Mouse (Mus musculus) forebrain, embryonic 14.5 days (tissue): ENCODE data around the gene Rpl10. TPM values are rescaled to one million over a fixed set of nuclear protein-coding genes. Genes with fewer than 3 reads are reported as not detected.

Experiments
- ATAC-seq: fragments of 200-750 bp; cut with Nextera tagmentation; 2 replicates; pipeline ENCODE4 v1.8.0; 2017; ENCODE audit warnings: mild to moderate bottlenecking, moderate library complexity
- DNase-seq: peaks from one replicate; pipeline ENCODE4 v3.0.0-alpha.2; 2015; ENCODE audit warnings: low spot score
- H3K27ac ChIP-seq: fragments of 300-500 bp; sonication (generic); 2 replicates; pipeline ENCODE4 v1.5.1; 2014; ENCODE audit warnings: low read depth, mild to moderate bottlenecking, control low read depth, low read length, moderate library complexity
- H3K27me3 ChIP-seq: fragments of 300-500 bp; sonication (generic); replicated peaks from 2 replicates; pipeline ENCODE4 v1.6.1; 2014; ENCODE audit warnings: low read length, control low read depth, mixed read lengths; ENCODE audit not compliant: control insufficient read depth, insufficient read depth
- H3K36me3 ChIP-seq: fragments of 300-500 bp; sonication (generic); 2 replicates; pipeline ENCODE4 v1.6.1; 2014; ENCODE audit warnings: low read length, control low read depth; ENCODE audit not compliant: control insufficient read depth, insufficient read depth
- H3K4me1 ChIP-seq: fragments of 300-500 bp; sonication (generic); 2 replicates; pipeline ENCODE4 v1.6.1; 2014; ENCODE audit warnings: antibody characterized with exemption, low read length, control low read depth; ENCODE audit not compliant: control insufficient read depth, insufficient read depth
- H3K4me2 ChIP-seq: fragments of 300-500 bp; sonication (generic); 2 replicates; pipeline ENCODE4 v1.6.1; 2014; ENCODE audit warnings: mild to moderate bottlenecking, control low read depth, low read length
- H3K4me3 ChIP-seq: fragments of 300-500 bp; sonication (generic); 2 replicates; pipeline ENCODE4 v1.5.1; 2014; ENCODE audit warnings: low read depth, low read length, control low read depth
- H3K9ac ChIP-seq: fragments of 300-500 bp; sonication (generic); 2 replicates; pipeline ENCODE4 v1.6.1; 2014; ENCODE audit warnings: mild to moderate bottlenecking, low read length, control low read depth, moderate library complexity
- H3K9me3 ChIP-seq: fragments of 300-500 bp; sonication (generic); replicated peaks from 2 replicates; pipeline ENCODE4 v1.6.1; 2016; ENCODE audit warnings: low read length, control low read depth, mixed read lengths; ENCODE audit not compliant: control insufficient read depth
- WGBS: fragments of 180-500 bp; shearing (Covaris S2); extraction: QIAGEN DNeasy Blood & Tissue Kit; methylation state at CpG from one replicate; pipeline ENCODE4 v1.1.7; 2014; 5-methylcytosine and 5-hydroxymethylcytosine counted together
- polyA plus RNA-seq: library from polyadenylated mRNA; unstranded; fragments of >200 nt; fragmentation: Nextera tagmentation; extraction: Ambion mirVana; gene quantifications from 2 replicates; pipeline ENCODE4 v1.2.1, GENCODE M21; 2014

Gene Rpl10
- polyA plus RNA-seq, result 528 and 677 TPM in 2 replicates

DNA sequence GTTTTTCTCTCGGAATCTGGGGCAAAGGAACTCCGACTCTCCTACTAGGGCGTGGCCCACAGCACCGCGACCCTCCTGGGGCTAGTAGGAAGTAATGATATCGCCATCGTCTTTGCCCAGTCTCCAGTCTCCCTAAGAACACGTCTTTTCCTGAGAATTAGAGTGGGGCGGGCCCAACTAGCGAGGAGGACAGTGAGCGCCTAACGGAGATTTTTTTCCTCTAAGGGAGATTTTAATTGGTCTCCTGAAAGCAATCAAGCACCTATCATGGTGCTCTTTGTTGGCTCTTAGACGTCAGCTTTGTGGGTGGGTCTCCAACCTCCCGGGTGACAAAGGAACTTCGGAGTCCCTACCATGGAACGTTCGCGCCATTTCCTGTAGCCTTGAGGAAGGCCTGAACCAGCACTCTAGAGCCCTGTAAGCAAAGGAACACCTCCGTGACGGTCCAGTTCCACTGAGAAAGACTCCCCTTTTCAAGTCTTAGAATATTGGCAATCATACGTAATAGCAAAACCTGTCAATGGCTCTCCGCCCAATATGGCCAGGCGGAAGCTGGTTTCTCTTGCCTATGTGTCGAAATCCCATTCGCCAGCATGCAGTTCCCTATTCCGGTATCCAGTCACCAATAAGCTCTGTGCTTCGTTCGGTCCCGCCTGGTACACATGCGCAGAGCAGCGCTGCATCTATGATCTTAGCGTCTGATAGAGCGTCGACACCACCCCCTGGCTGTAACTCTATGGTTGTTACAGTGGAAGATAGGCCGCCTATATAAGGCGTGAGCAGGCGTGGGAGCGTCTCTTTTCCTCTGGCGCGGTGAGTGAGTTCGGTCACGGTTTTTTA, at the start of gene Rpl10:
Gene Rpl10 (plus strand): TSS at position 751 of the 840 bp plus-strand sequence.
- Histone ChIP-seq H3K27me3 (no peaks in the 10 kb centered on the region), H3K9me3 (no peaks in the 10 kb centered on the region), H3K9ac (peak within 1 kb of the TSS; percentile 74), H3K4me2 (peak within 1 kb of the TSS; percentile 63), H3K27ac (peak within 1 kb of the TSS; percentile 94), H3K4me3 (peak within 1 kb of the TSS; percentile 50), H3K36me3 (peaks cover 8% of the 10 kb centered on the region; the same call in 1 of the 2 replicates), H3K4me1 (no peaks in the 10 kb centered on the region)
- WGBS, result 33% methylated on average over 42 of the region's 42 CpGs
- peak; percentile 96 for ATAC-seq
- DNase-seq, result peak; percentile 98

GRCm38 (mm10) chrX:74230038-74230437, 40.6 kb upstream of the Rpl10 start:
- Histone ChIP-seq H3K4me3 (no peak overlapping the region), H3K27ac (no peak overlapping the region), H3K9ac (no peak overlapping the region), H3K36me3 (peaks cover 100% of the 10 kb centered on the region), H3K9me3 (no peaks in the 10 kb centered on the region), H3K4me2 (no peak overlapping the region), H3K4me1 (no peaks in the 10 kb centered on the region), H3K27me3 (no peaks in the 10 kb centered on the region)
- ATAC-seq (no peak), DNase-seq (no peak)
- 52% methylated on average over 1 of the region's 1 CpGs for WGBS

DNA sequence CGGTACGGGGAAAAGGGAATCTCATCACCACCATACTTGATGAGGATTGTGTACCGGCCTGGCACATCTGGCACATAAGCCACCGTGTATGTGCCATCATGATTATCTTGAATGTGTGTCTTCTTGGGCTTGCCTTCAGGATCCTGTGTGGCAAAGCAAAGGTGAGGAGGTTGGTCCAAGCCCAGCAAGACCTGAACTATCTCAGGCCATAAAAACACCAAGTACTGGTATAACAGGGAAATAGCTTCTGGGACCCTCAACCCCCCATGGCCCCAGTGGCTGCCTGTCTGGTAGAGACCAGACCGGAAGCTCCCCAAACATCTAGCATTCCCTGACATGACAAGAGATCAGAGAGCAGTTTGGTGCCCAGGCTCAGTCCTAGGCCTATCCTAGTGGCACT, 37.4 kb upstream of the Rpl10 start:
- Histone ChIP-seq H3K4me2 (no peak overlapping the region), H3K9ac (no peak overlapping the region), H3K4me3 (no peak overlapping the region), H3K4me1 (no peaks in the 10 kb centered on the region), H3K36me3 (peaks cover 95% of the 10 kb centered on the region), H3K27me3 (no peaks in the 10 kb centered on the region), H3K9me3 (no peaks in the 10 kb centered on the region), H3K27ac (no peak overlapping the region)
- 96% methylated on average over 5 of the region's 5 CpGs for WGBS
- ATAC-seq (no peak), DNase-seq (no peak)

GRCm38 (mm10) chrX:74240332-74240731, 30.3 kb upstream of the Rpl10 start:
- H3K4me3 ChIP-seq, result no peak overlapping the region
- no peaks in the 10 kb centered on the region for H3K9me3 ChIP-seq
- 96% methylated on average over 4 of the region's 4 CpGs for WGBS
- DNase-seq (no peak), ATAC-seq (no peak)
- no peak overlapping the region for H3K9ac ChIP-seq
- H3K27me3 ChIP-seq, result no peaks in the 10 kb centered on the region
- no peaks in the 10 kb centered on the region for H3K4me1 ChIP-seq
- peaks cover 73% of the 10 kb centered on the region for H3K36me3 ChIP-seq
- H3K27ac ChIP-seq, result no peak overlapping the region
- no peak overlapping the region for H3K4me2 ChIP-seq

DNA sequence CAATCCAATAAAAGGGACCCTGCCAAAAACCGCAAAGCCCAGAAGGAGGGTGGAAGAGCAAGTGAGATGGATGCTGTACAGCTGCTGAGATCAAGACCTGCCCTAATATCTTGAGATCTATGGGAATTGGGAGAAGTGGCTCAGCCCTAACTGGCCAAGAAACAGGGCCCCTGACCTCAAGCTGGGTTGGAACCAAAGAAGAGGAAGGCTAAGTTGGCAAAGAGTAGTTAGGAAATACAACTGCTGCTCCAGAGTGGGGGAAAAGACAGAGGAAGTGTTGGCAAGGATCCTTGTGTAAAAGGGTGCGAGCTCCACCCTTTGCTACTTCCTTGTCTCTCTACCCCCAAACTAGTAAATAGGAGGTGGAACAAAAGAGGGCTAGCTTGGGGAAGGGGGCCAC, 27.2 kb upstream of the Rpl10 start:
- ATAC-seq, result no peak
- DNase-seq, result no peak
- Histone ChIP-seq H3K4me2 (peak overlapping the region; percentile 68), H3K27me3 (no peaks in the 10 kb centered on the region), H3K4me1 (no peaks in the 10 kb centered on the region), H3K9ac (no peak overlapping the region), H3K27ac (no peak overlapping the region), H3K36me3 (peaks cover 47% of the 10 kb centered on the region), H3K9me3 (no peaks in the 10 kb centered on the region), H3K4me3 (peak overlapping the region; percentile 51)
- WGBS, result 83% methylated on average over 2 of the region's 2 CpGs

DNA sequence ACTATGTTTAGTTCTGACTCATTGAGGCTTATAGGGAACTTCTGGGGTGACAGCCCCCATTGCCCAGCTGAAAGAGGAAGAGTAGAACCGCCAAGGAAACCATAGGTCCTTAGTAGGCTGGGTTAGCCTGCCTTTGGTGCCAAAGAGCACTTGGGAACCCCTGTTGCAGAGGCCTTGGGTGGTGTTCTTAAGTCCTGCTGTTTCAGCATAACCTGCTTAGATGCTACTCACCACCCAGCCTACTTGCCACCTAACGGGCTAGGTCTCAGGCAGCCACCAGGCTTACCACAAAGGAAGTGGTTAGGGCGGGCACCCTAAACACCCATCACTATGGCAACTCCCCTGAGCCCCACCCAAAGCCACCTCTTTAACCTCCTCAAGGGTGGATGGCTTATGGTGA, 26.8 kb upstream of the Rpl10 start:
- no peaks in the 10 kb centered on the region for H3K27me3 ChIP-seq
- peak overlapping the region; percentile 51 for H3K4me3 ChIP-seq
- no peak overlapping the region for H3K27ac ChIP-seq
- H3K4me2 ChIP-seq, result peak overlapping the region; percentile 68
- 57% methylated on average over 3 of the region's 3 CpGs for WGBS
- no peaks in the 10 kb centered on the region for H3K4me1 ChIP-seq
- ATAC-seq (no peak), DNase-seq (no peak)
- peaks cover 43% of the 10 kb centered on the region for H3K36me3 ChIP-seq
- peak overlapping the region; percentile 76; the same call in 1 of the 2 replicates for H3K9ac ChIP-seq
- no peaks in the 10 kb centered on the region for H3K9me3 ChIP-seq

DNA sequence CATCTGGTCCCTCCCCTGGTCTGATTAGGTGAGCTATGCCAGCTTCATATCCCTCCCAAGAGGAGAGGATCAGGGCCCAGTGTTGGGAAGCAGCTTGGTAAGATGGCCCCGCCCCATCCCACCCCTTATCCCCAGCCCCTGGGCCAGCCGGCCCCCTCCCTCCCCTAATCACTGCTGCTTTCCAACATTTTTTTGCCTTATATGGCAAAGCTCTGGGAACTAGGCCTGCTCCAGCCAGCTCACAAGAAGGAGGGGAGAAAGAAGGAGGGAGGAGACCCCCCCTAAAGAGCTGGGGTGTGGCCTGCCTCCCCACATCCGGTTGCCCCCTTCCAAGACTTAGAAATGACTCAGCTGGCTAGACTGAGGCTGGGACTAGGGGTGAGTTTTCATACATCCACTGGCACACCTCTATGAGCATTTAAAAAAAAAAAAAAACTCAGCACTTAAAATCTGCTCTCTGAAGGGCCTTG, 26.0 kb upstream of the Rpl10 start:
- H3K27ac ChIP-seq, result peak overlapping the region; percentile 87; the same call in 1 of the 2 replicates
- no peaks in the 10 kb centered on the region for H3K9me3 ChIP-seq
- peaks cover 35% of the 10 kb centered on the region for H3K36me3 ChIP-seq
- H3K9ac ChIP-seq, result peak overlapping the region; percentile 76
- ATAC-seq, result peak; percentile 40
- H3K4me1 ChIP-seq, result no peaks in the 10 kb centered on the region
- peak overlapping the region; percentile 68 for H3K4me2 ChIP-seq
- no peaks in the 10 kb centered on the region for H3K27me3 ChIP-seq
- 41% methylated on average over 3 of the region's 3 CpGs for WGBS
- DNase-seq, result peak; percentile 83
- peak overlapping the region; percentile 51 for H3K4me3 ChIP-seq

DNA sequence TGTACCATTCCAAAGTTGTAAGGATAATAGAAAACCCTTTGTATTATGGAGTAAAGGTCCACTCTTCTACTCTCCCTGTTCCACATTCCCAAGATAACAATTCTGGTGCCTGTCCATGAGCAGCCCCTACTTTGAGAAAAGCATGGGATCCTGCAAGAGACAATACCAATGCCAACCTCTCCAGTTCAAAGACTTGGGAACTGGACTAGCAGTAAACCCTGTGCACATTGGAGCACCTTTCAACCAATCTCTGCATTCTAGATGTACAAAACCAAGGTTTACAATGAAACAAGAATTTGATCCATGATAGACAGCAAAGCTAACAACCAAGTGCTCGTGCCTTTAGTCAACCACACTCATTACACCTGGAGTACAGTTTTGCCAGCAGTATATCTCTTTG, 25.5 kb upstream of the Rpl10 start:
- no peaks in the 10 kb centered on the region for H3K9me3 ChIP-seq
- H3K27me3 ChIP-seq, result no peaks in the 10 kb centered on the region
- peak overlapping the region; percentile 87 for H3K27ac ChIP-seq
- ATAC-seq (no peak), DNase-seq (no peak)
- H3K4me2 ChIP-seq, result peak overlapping the region; percentile 68
- no peaks in the 10 kb centered on the region for H3K4me1 ChIP-seq
- H3K9ac ChIP-seq, result peak overlapping the region; percentile 76
- 46% methylated on average over 1 of the region's 1 CpGs for WGBS
- peak overlapping the region; percentile 51 for H3K4me3 ChIP-seq
- H3K36me3 ChIP-seq, result peaks cover 30% of the 10 kb centered on the region

DNA sequence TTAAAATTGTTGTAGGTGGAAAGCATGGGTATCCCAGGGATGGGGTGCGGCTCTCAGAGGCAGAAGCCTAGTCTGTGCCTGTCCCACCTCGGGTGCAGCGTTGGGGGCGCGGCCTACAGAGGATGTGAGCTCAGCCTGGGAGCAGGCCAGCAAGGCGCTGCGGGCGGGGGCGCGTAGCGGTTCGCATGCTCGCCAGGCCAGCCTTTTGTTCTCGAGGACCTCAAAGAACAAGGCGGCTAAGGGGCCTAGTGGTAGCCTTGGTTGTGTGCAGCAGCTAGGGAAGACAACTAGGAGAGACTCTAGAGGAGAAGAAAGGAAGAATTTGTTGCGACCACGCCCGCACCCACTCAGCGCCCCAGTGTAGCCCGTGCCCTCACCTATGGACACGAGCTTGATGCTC, 24.9 kb upstream of the Rpl10 start:
- 37% methylated on average over 21 of the region's 21 CpGs for WGBS
- H3K27ac ChIP-seq, result peak overlapping the region; percentile 87
- H3K9me3 ChIP-seq, result no peaks in the 10 kb centered on the region
- H3K4me1 ChIP-seq, result no peaks in the 10 kb centered on the region
- no peaks in the 10 kb centered on the region for H3K27me3 ChIP-seq
- H3K4me2 ChIP-seq, result peak overlapping the region; percentile 68
- H3K9ac ChIP-seq, result peak overlapping the region; percentile 76
- DNase-seq (peak; percentile 82), ATAC-seq (peak; percentile 54)
- peak overlapping the region; percentile 51 for H3K4me3 ChIP-seq
- H3K36me3 ChIP-seq, result peaks cover 24% of the 10 kb centered on the region
